Mouse (Mus musculus) adrenal gland, postnatal 14 days (tissue): Measurements from ENCODE around the gene Ccndbp1. TPM values are rescaled to one million over a fixed set of nuclear protein-coding genes. Genes with fewer than 3 reads are reported as not detected.
"Not testable (repeated sequence)": the region's sequence is repeated elsewhere in the genome, so short reads cannot be mapped to it uniquely, and the experiment has no call there.

ENCODE experiments used
- DNase-seq: peaks from one replicate; pipeline ENCODE4 v3.0.0; 2021; ENCODE audit warnings: mixed read lengths
- long read RNA-seq, 2 experiments: library from polyadenylated mRNA; stranded (forward); transcript quantifications; one replicate each; pipeline ENCODE4 v2.0.0; 2021
- total RNA-seq: library from RNA; stranded (reverse); gene quantifications from 2 replicates; pipeline ENCODE4 v1.2.3, GENCODE M21; 2021

Gene Ccndbp1
- total RNA-seq, result 39.3 and 48.9 TPM in 2 replicates
- long read RNA-seq, experiment 1, transcript Ccndbp1-201 (11 exons, 1,569 nt), result major isoform, 55 of 62 reads
- long read RNA-seq, experiment 1, partial matches to known transcripts, result 1 of 62 reads
- long read RNA-seq, experiment 1, other reads (novel, unspliced or antisense), result 6 of 62 reads
- long read RNA-seq, experiment 2, transcript Ccndbp1-201 (11 exons, 1,569 nt), result major isoform, 36 of 43 reads
- long read RNA-seq, experiment 2, partial matches to known transcripts, result 0 of 43 reads
- long read RNA-seq, experiment 2, other reads (novel, unspliced or antisense), result 5 of 43 reads

- DNase-seq, result peak; percentile 97
These were observed at the start of gene Ccndbp1 for GRCm38 (mm10) chr2:121007925-121008663. Gene Ccndbp1 (plus strand): TSS chr2:121008403.

- DNase-seq, result no peak
These were observed 48.8 kb upstream of the Ccndbp1 start for GRCm38 (mm10) chr2:120959363-120959762.

- DNase-seq, result no peak
These were observed 48.4 kb upstream of the Ccndbp1 start for GRCm38 (mm10) chr2:120959827-120960226.

GRCm38 (mm10) chr2:120960261-120960660 lies 47.9 kb upstream of the Ccndbp1 start:
- no peak for DNase-seq

GRCm38 (mm10) chr2:120963110-120963509 lies 45.1 kb upstream of the Ccndbp1 start:
- no peak for DNase-seq

GRCm38 (mm10) chr2:120965486-120965885 lies 42.7 kb upstream of the Ccndbp1 start:
- DNase-seq, result no peak

- peak; percentile 21 for DNase-seq
These were observed 38.1 kb upstream of the Ccndbp1 start for GRCm38 (mm10) chr2:120970045-120970539.

- DNase-seq, result peak; percentile 93
These were observed 37.6 kb upstream of the Ccndbp1 start, which contains the start of gene Ubr1 for GRCm38 (mm10) chr2:120970559-120971080. Gene Ubr1 (minus strand): TSS chr2:120970715.

- DNase-seq, result no peak
These were observed 36.4 kb upstream of the Ccndbp1 start for GRCm38 (mm10) chr2:120971766-120972165.

GRCm38 (mm10) chr2:120972257-120972656 lies 35.9 kb upstream of the Ccndbp1 start:
- not testable (repeated sequence) for DNase-seq

- DNase-seq, result peak; percentile 14
These were observed 35.2 kb upstream of the Ccndbp1 start for GRCm38 (mm10) chr2:120972964-120973363.

- DNase-seq, result peak; percentile 45
These were observed 31.9 kb upstream of the Ccndbp1 start for GRCm38 (mm10) chr2:120976308-120976707.

GRCm38 (mm10) chr2:120976990-120977925 lies 30.9 kb upstream of the Ccndbp1 start, which contains the start of gene Tmem62:
Gene Tmem62 (plus strand): TSS chr2:120977017.
- DNase-seq, result peak; percentile 83

- DNase-seq, result no peak
These were observed 30.1 kb upstream of the Ccndbp1 start for GRCm38 (mm10) chr2:120977926-120978692.

- no peak for DNase-seq
These were observed 29.5 kb upstream of the Ccndbp1 start for GRCm38 (mm10) chr2:120978693-120979037.

- no peak for DNase-seq
These were observed 28.4 kb upstream of the Ccndbp1 start for GRCm38 (mm10) chr2:120979819-120980218.

GRCm38 (mm10) chr2:120980861-120981260 lies 27.3 kb upstream of the Ccndbp1 start:
- no peak for DNase-seq

- no peak for DNase-seq
These were observed 24.6 kb upstream of the Ccndbp1 start for GRCm38 (mm10) chr2:120983611-120984010.

GRCm38 (mm10) chr2:120985241-120985640 lies 23.0 kb upstream of the Ccndbp1 start:
- DNase-seq, result no peak

GRCm38 (mm10) chr2:120991196-120991595 lies 17.0 kb upstream of the Ccndbp1 start:
- no peak for DNase-seq

- DNase-seq, result not testable (repeated sequence)
These were observed 11.6 kb upstream of the Ccndbp1 start for GRCm38 (mm10) chr2:120996607-120997006.
